14 mouse cellular contexts compared by ENCODE assay signal in the genomic region with DNA sequence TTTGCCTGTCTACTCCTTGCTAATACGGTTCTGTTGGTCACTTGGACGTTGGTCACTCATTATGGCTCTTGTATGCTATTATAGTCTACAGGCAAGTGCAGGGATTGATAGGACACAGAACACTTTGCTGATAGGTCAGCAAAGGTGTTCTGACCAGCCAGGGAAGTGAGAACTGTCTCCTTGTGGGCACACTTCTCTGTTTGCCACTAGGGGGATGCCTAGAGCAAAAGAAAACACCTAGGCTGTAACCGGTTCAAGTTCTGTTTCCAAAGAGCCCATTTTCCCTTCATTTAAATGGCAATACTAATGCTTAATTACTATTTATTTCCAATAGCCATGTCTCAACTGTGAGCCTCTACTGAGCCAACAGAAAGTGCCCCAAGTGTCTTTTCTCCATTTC. TPM values are rescaled to one million over a fixed set of nuclear protein-coding genes. Genes with fewer than 3 reads are reported as not detected.
A peak's percentile ranks its signal among the peaks of the same experiment; 100 is the strongest.
DNase-seq lines count a peak whose midpoint lies in the region; ATAC-seq and TF ChIP-seq lines count a peak whose summit lies in the region.
"Had no signal": no experiment of that assay in that cellular context is flagged by ENCODE, and none has a peak within 500 bp of the region (broad histone marks: within the 10 kb centered on the region; RNA-seq: fewer than 3 reads in every experiment).

No protein-coding gene starts in this region.

- H3K4me1 ChIP-seq in kidney, embryonic 14.5 days (ENCODE audit: control insufficient read depth, insufficient read depth, low read length), result no peaks in the 10 kb centered on the region
- H3K4me1 ChIP-seq in cortical plate, adult 2 months (ENCODE audit: control insufficient read depth, insufficient read depth, low read length), result no peaks in the 10 kb centered on the region
- H3K4me1 ChIP-seq: liver, embryonic 15.5 days had no signal

- H3K4me3 ChIP-seq in kidney, embryonic 14.5 days (ENCODE audit: low read length), result no peak overlapping the region
- no peak overlapping the region for H3K4me3 ChIP-seq in cortical plate, adult 2 months (ENCODE audit: insufficient read depth, low read length)
- H3K4me3 ChIP-seq: embryonic facial prominence, embryonic 13.5 days; liver, embryonic 15.5 days; myocyte had no signal

- peak; percentile 46 for TF ChIP-seq CTCF in cortical plate, adult 2 months (IDR thresholded peaks at IDR 0.05; ENCODE audit: extremely low read depth, insufficient read depth, low read length)

- peak; percentile 38 for DNase-seq in CD4-positive, CD25-positive, alpha-beta regulatory T cell, adult 2 months (ENCODE audit: low read depth, low spot score)
- peak; percentile 20 for DNase-seq in kidney, postnatal 14 days
- DNase-seq in A20 (ENCODE audit: low read depth, low spot score), result peak; percentile 58
- DNase-seq in spleen, adult 18-20 months, result no peak
- no peak for DNase-seq in spleen, adult 12 weeks (ENCODE audit: low spot score)
- DNase-seq: adrenal gland, postnatal 36 days; heart, postnatal 14 days; layer of hippocampus, adult 9-11 months had no signal

- H3K36me3 ChIP-seq in kidney, embryonic 14.5 days (ENCODE audit: control insufficient read depth, insufficient read depth, low read length), result no peaks in the 10 kb centered on the region
- H3K36me3 ChIP-seq: embryonic facial prominence, embryonic 13.5 days; liver, embryonic 15.5 days had no signal

- H3K27me3 ChIP-seq in kidney, embryonic 14.5 days (ENCODE audit: control insufficient read depth, insufficient read depth, low read length), result no peaks in the 10 kb centered on the region
- H3K27me3 ChIP-seq: liver, embryonic 15.5 days had no signal

- TF ChIP-seq POLR2A in cortical plate, adult 2 months (IDR thresholded peaks at IDR 0.05; ENCODE audit: extremely low read depth, insufficient read depth, low read length), result no peak

- no peak for ATAC-seq in CD4-positive, CD25-positive, alpha-beta regulatory T cell, adult 4 months
- no peak for ATAC-seq in kidney, embryonic 14.5 days (ENCODE audit: low FRiP score, low TSS enrichment)

- H3K27ac ChIP-seq in kidney, embryonic 14.5 days (ENCODE audit: low read depth, low read length), result no peak overlapping the region
- H3K27ac ChIP-seq in cortical plate, adult 2 months (ENCODE audit: insufficient read depth, low read length), result no peak overlapping the region
- H3K27ac ChIP-seq: embryonic facial prominence, embryonic 13.5 days; liver, embryonic 15.5 days had no signal

- no peak overlapping the region for H3K9ac ChIP-seq in kidney, embryonic 14.5 days (ENCODE audit: low read depth, low read length)
- H3K9ac ChIP-seq: embryonic facial prominence, embryonic 13.5 days; liver, embryonic 15.5 days had no signal

- WGBS in kidney, embryonic 14.5 days, result 40% methylated on average over 3 of the region's 3 CpGs

- H3K9me3 ChIP-seq in kidney, embryonic 14.5 days (ENCODE audit: control insufficient read depth, low read length), result no peaks in the 10 kb centered on the region
- H3K9me3 ChIP-seq: embryonic facial prominence, embryonic 13.5 days; liver, embryonic 15.5 days had no signal

- H3K4me2 ChIP-seq in kidney, embryonic 14.5 days (replicated peaks; ENCODE audit: low read depth, low read length), result no peak overlapping the region
- H3K4me2 ChIP-seq: embryonic facial prominence, embryonic 13.5 days; liver, embryonic 15.5 days had no signal

RNA-seq across cellular contexts. Expression of a gene that starts 25.2 kb away (rescaled TPM):
- polyA plus RNA-seq in CD4-positive, CD25-positive, alpha-beta regulatory T cell, adult 4 months (2017; shearing (Covaris generic)), result 10 to 100 TPM; 43.0 to 64.3 TPM
- polyA plus RNA-seq in kidney, embryonic 14.5 days (2014; fragmentation: Nextera tagmentation; extraction: Ambion mirVana), result 33.1 and 42.1 TPM in 2 replicates
- 40.2 and 41.7 TPM in 2 replicates for polyA plus RNA-seq in cortical plate, adult 2 months (2012; rRNA removed)

Comparison
In these comparisons a context has a peak if more than half of its experiments do, and no peak if none do; other contexts are left out.
1. DNase-seq: peak in CD4-positive, CD25-positive, alpha-beta regulatory T cell, adult 2 months (single experiment), kidney, postnatal 14 days (single experiment) and A20 (single experiment); none in spleen, adult 18-20 months (0 of 2) and spleen, adult 12 weeks (single experiment).